Mouse (Mus musculus) ES-E14 (cell line): ENCODE measurements at regions not wholly inside any gene's neighbourhood (a gene's known extent, or its start where the extent isn't known, plus 50 kb on each side); places are given as distances from the start of the nearest gene placed in this dataset.

Experiments
- DNase-seq: peaks from one replicate; pipeline ENCODE4 v3.0.0-alpha.2; 2013; ENCODE audit warnings: low read depth, low spot score
- H3K27ac ChIP-seq: 2 replicates; pipeline ENCODE4 v1.5.1; 2012; ENCODE audit warnings: low read depth, mild to moderate bottlenecking, low read length, moderate library complexity, mixed read lengths; ENCODE audit not compliant: poor library complexity, insufficient read depth, severe bottlenecking
- H3K36me3 ChIP-seq: 2 replicates; pipeline ENCODE4 v1.6.1; 2012; ENCODE audit warnings: mild to moderate bottlenecking, low read length, moderate library complexity, mixed read lengths; ENCODE audit not compliant: control insufficient read depth, poor library complexity, insufficient read depth, severe bottlenecking
- H3K4me1 ChIP-seq, 2 experiments: fragments of 150-350 bp in 1 of 2; sonication (generic) in 1 of 2; 2 replicates each; pipeline ENCODE4 v1.6.1; 2012; ENCODE audit warnings: low read length in 2 of 2, mild to moderate bottlenecking in 1 of 2, mixed read lengths in 1 of 2; ENCODE audit not compliant: control insufficient read depth in 2 of 2, insufficient read depth in 2 of 2, poor library complexity in 1 of 2
- H3K4me3 ChIP-seq, 2 experiments: fragments of 150-350 bp in 1 of 2; sonication (generic) in 1 of 2; 2 replicates each; pipeline ENCODE4 v1.5.1; 2012; ENCODE audit warnings: low read length in 2 of 2, low read depth in 1 of 2, mild to moderate bottlenecking in 1 of 2, mixed read lengths in 1 of 2; ENCODE audit not compliant: insufficient read depth in 1 of 2, poor library complexity in 1 of 2, severe bottlenecking in 1 of 2
- H3K9ac ChIP-seq: 2 replicates; pipeline ENCODE4 v1.6.1; 2012; ENCODE audit warnings: low read depth, mild to moderate bottlenecking, low read length, mixed read lengths; ENCODE audit not compliant: poor library complexity, insufficient read depth, severe bottlenecking
- H3K9me3 ChIP-seq: fragments of 150-350 bp; sonication (generic); 2 replicates; pipeline ENCODE4 v1.6.1; 2012; ENCODE audit warnings: low read depth, mild to moderate bottlenecking, low read length; ENCODE audit not compliant: control insufficient read depth, insufficient read depth
- CHD2 ChIP-seq: IDR thresholded peaks from 2 replicates; pipeline ENCODE4 v1.6.1; 2014; ENCODE audit warnings: mild to moderate bottlenecking, low read depth, low read length, inconsistent platforms
- HCFC1 ChIP-seq: IDR thresholded peaks from 2 replicates; pipeline ENCODE4 v1.6.1; 2012; ENCODE audit warnings: low read length, inconsistent platforms, borderline replicate concordance; ENCODE audit not compliant: insufficient read depth
- MAFK ChIP-seq: IDR thresholded peaks from 2 replicates; pipeline ENCODE4 v1.6.1; 2014; ENCODE audit warnings: mild to moderate bottlenecking, low read depth, low read length, inconsistent platforms; ENCODE audit not compliant: insufficient read depth
- ZC3H11A ChIP-seq: IDR thresholded peaks from 2 replicates; pipeline ENCODE4 v1.6.1; 2012; ENCODE audit warnings: low read depth, mild to moderate bottlenecking, inconsistent platforms, low read length, borderline replicate concordance
- ZNF384 ChIP-seq: IDR thresholded peaks from 2 replicates; pipeline ENCODE4 v1.6.1; 2012; ENCODE audit warnings: low read depth, low read length, inconsistent platforms
- in situ Hi-C, 2 experiments: fragments of 600-800 bp; cut with MboI; formaldehyde crosslinking; loops; one replicate each; pipeline ENCODE4 v1.15.1; 2025; ENCODE audit warnings: low sequenced_read_pairs in 2 of 2, inconsistent platforms in 1 of 2; ENCODE audit not compliant: unreplicated experiment in 2 of 2

DNA sequence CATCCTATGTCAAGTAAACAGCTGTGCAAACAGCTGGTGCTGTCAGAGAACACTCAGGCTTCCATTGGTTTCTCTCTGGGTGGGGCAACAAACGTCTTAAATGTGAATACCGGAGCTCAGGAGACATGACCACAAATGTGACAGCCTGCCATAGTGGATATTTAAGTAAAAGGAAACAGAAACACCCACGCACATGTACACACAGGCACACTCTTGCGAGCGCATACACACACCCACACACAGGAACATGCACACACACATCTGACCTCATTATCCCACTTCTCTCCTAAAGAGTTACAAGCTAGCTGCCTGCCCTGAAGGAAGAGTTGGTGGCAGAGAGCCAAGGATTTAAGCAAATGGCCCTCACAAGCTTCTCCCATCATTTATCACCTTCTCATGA lies 92.4 kb downstream of the Il20rb start:
- Histone ChIP-seq H3K9me3 (no peaks in the 10 kb centered on the region), H3K4me1 (no peaks in the 10 kb centered on the region), H3K4me3 (no peak overlapping the region), H3K36me3 (no peaks in the 10 kb centered on the region), H3K9ac (no peak overlapping the region), H3K27ac (no peak overlapping the region)
- TF ChIP-seq CHD2 (no peak), ZC3H11A (no peak), MAFK (no peak), ZNF384 (no peak), HCFC1 (no peak)
- in situ Hi-C loops = loop anchor here in 1 of 2 experiments (25.0 kb wide), 2 partner anchors 557 to 632 kb away; no protein-coding TSS in a partner anchor
- no peak for DNase-seq

DNA sequence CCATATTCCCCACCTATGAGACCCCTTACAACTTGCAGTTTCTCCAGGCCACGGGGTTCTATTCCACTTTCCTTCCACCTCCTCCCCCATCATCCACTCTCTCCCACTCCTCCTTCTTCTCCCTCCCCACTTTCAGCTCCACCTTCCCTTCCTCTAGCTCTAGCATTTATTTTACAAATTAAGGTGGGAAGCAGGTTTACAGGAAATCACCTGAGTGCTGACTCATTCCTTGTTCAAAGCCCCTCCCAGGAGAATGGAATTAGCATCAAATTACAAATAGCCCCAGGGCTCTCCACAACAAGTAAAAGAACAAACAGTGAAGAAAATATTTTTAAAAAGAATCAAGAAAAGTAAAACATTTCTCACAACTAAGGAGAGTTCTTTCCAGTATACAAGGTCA lies 94.3 kb downstream of the Il20rb start:
- Histone ChIP-seq H3K4me3 (no peak overlapping the region), H3K9ac (no peak overlapping the region), H3K27ac (0 out of 2 replicates have a peak overlapping the region, but pooled peaks have one; percentile 73), H3K4me1 (peaks cover 0 to 3% of the 10 kb centered on the region in 2 experiments; a peak in 2 of 4 replicates), H3K36me3 (no peaks in the 10 kb centered on the region), H3K9me3 (no peaks in the 10 kb centered on the region)
- no peak for DNase-seq
- no peak for TF ChIP-seq CHD2
- TF ChIP-seq MAFK = 0 out of 2 replicates have a peak, but pooled peaks have one; percentile 58
- in situ Hi-C loops = loop anchor here in 1 of 2 experiments (25.0 kb wide), 2 partner anchors 555 to 630 kb away; no protein-coding TSS in a partner anchor

DNA sequence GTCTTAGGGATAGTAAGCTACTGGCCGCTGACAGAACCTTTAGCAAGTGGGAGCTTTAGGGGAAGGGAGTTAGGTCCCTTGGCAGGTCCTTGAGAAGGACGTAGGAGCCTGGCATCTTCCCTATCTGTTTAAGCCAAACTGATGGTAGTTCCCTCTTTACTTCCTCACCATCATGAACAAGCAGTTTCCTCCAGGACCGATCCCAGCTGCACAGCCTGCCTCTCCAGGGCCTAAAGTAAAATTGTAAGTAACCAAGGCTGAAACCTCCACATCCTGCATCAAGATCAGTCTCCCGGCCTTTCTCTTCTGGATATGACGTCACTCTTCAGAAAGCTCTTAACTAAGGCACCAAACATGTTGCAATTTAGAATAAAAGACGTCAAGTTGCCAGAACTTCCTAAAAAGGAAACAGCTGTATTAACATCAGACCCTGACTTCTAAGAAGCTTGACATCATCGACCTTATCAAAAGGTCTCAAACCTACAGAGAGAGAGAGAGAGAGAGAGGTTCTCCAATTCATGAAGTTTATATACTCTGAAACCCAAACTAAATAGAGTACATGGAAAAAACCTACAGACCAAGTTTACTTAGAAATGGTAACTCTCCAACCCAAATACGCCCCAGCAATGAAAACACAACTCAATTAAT lies 94.9 kb downstream of the Il20rb start:
- Histone ChIP-seq H3K9ac (no peak overlapping the region), H3K27ac (peak overlapping the region; percentile 35; the same call in 1 of the 2 replicates)
- in situ Hi-C loops = loop anchor here in 1 of 2 experiments (25.0 kb wide), 2 partner anchors 554 to 629 kb away; no protein-coding TSS in a partner anchor

DNA sequence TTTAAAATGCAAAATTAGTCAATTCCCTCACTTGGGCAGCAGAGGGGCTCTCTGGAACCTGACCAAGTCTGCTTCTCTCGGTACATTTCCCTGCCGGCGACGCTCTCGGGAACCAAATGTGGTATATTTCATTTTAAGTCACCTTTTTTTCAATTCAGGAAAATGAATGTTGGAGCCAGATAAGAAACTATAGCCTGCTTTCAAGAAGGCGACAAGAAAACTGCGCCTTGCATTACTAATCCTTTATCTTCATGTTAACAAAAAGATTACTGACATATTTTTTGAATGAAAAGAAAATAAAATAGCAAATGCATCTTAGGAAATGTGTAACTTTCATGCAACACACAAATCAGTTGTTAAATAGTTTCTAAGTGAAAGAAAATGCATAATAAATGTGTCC lies 98.2 kb downstream of the Il20rb start:
- DNase-seq = no peak
- Histone ChIP-seq H3K27ac (no peak overlapping the region), H3K4me3 (no peak overlapping the region), H3K9me3 (no peaks in the 10 kb centered on the region), H3K36me3 (no peaks in the 10 kb centered on the region), H3K4me1 (peaks cover 0 to 8% of the 10 kb centered on the region in 2 experiments; a peak in 2 of 4 replicates), H3K9ac (no peak overlapping the region)
- no peak for TF ChIP-seq ZNF384
- no peak for TF ChIP-seq HCFC1
- TF ChIP-seq ZC3H11A = no peak
- TF ChIP-seq CHD2 = no peak
- TF ChIP-seq MAFK = no peak
- in situ Hi-C loops = loop anchor here in 1 of 2 experiments (25.0 kb wide), 2 partner anchors 551 to 626 kb away; no protein-coding TSS in a partner anchor

More for the DNA sequence above, 94.9 kb downstream of the Il20rb start:
- peaks cover 0 to 8% of the 10 kb centered on the region in 2 experiments; a peak in 2 of 4 replicates for H3K4me1 ChIP-seq
- no peaks in the 10 kb centered on the region for H3K9me3 ChIP-seq
- DNase-seq = no peak
- H3K4me3 ChIP-seq = no peak overlapping the region
- no peak for TF ChIP-seq MAFK
- no peak for TF ChIP-seq CHD2
- TF ChIP-seq ZC3H11A = no peak
- TF ChIP-seq HCFC1 = no peak
- TF ChIP-seq ZNF384 = no peak
- H3K36me3 ChIP-seq = no peaks in the 10 kb centered on the region
